Mouse (Mus musculus): Measurements from ENCODE around the gene Mras.

The Mras gene

GRCm38 (mm10) chr9:99439064-99439463 lies 1.9 kb upstream of the Mras start:
- no peak for DNase-seq

GRCm38 (mm10) chr9:99437781-99438565 lies 792 bp upstream of the Mras start:
- no peak for DNase-seq

GRCm38 (mm10) chr9:99436182-99437030 lies 775 bp downstream of the Mras start:
- DNase-seq = peak; percentile 81 to 85

GRCm38 (mm10) chr9:99435619-99436181 lies 1.5 kb downstream of the Mras start:
- peak; percentile 60 to 70 for DNase-seq

- DNase-seq = peak; percentile 33 to 54
Observed at GRCm38 (mm10) chr9:99434892-99435618, 2.1 kb downstream of the Mras start.

GRCm38 (mm10) chr9:99432478-99432877 lies 4.7 kb downstream of the Mras start:
- no peak for DNase-seq

- no peak for DNase-seq
Observed at GRCm38 (mm10) chr9:99431963-99432362, 5.2 kb downstream of the Mras start.

GRCm38 (mm10) chr9:99431346-99431745 lies 5.8 kb downstream of the Mras start:
- DNase-seq = no peak

GRCm38 (mm10) chr9:99430806-99431205 lies 6.4 kb downstream of the Mras start:
- no peak for DNase-seq

- DNase-seq = no peak
Observed at GRCm38 (mm10) chr9:99429845-99430244, 7.3 kb downstream of the Mras start.

- no peak for DNase-seq
Observed at GRCm38 (mm10) chr9:99428601-99429331, 8.4 kb downstream of the Mras start.

GRCm38 (mm10) chr9:99425262-99425661 lies 11.9 kb downstream of the Mras start:
- DNase-seq = peak; percentile 16 to 22

- DNase-seq = no peak
Observed at GRCm38 (mm10) chr9:99424574-99424863, 12.7 kb downstream of the Mras start.

GRCm38 (mm10) chr9:99423692-99424573 lies 13.2 kb downstream of the Mras start:
- peak; percentile 22 to 37 for DNase-seq

GRCm38 (mm10) chr9:99421914-99422313 lies 15.3 kb downstream of the Mras start:
- DNase-seq = no peak

GRCm38 (mm10) chr9:99419951-99420701 lies 17.1 kb downstream of the Mras start:
- no peak for DNase-seq

- DNase-seq = no peak
Observed at GRCm38 (mm10) chr9:99418377-99418776, 18.8 kb downstream of the Mras start.

- DNase-seq = peak in 1 of 2 experiments; percentile 39
Observed at GRCm38 (mm10) chr9:99417288-99417846, 19.8 kb downstream of the Mras start.

- no peak for DNase-seq
Observed at GRCm38 (mm10) chr9:99416809-99417208, 20.4 kb downstream of the Mras start.

- no peak for DNase-seq
Observed at GRCm38 (mm10) chr9:99411785-99412184, 25.4 kb downstream of the Mras start.

Data from kidney, postnatal 4 days (tissue).